Mouse (Mus musculus) megakaryocyte, embryonic 14.5 days (primary cell): ENCODE measurements around the gene Pknox2.

Experiments
- FLI1 ChIP-seq: IDR thresholded peaks from 2 replicates; pipeline ENCODE4 v1.6.1; 2012; ENCODE audit warnings: low read length, inconsistent platforms, mixed read lengths
- GATA1 ChIP-seq: IDR thresholded peaks from 3 replicates; pipeline ENCODE4 v1.6.1; 2012; ENCODE audit warnings: mixed read lengths, low read length, inconsistent platforms, borderline replicate concordance

GRCm38 (mm10) chr9:37136340-37136739, 10.9 kb downstream of the Pknox2 start:
- TF ChIP-seq GATA1 (no peak), FLI1 (no peak)
